Mouse (Mus musculus): ENCODE data around the gene Numbl.
A peak's percentile ranks its signal among the peaks of the same experiment; 100 is the strongest.

Numbl gene

DNA sequence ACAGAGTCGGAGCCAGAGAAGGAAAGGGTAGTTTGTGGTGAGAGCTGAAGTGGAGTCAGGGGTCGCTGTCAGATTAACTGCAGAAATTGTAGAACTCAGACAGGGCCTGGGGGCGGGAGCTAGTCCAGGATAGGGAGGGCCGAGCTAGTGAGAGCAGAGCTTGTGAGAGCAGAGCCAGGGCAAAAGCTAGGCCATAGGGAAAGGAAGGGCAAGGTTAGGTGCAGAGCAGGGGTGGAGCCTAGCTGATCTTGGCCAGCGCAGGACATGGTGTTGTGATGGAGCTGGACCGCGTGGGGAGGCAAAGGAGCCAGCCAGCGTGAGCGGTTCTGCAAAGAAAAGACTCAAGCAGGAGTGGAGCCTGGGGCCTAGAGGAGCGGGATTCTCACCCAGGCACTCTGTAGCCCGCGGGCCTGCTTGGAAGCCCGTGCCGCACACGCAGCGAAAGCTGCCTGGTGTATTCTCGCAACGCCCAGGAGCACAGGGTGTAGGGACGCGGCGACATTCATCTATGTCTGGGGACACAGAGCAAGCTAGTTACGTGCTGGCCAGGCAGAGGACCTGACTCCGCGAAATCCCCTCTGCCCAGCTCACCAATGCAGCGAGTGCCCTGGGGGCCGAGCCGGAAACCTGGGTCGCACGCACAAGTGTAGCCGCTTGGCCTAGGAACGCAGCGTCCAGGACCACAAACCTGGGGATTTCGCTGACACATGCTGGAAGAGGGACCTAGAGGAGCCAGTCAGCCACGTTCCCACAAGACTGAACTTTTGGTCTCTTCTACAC lies 68.1 kb downstream of the Numbl start:
- DNase-seq (ENCODE audit: low spot score): no peak

DNA sequence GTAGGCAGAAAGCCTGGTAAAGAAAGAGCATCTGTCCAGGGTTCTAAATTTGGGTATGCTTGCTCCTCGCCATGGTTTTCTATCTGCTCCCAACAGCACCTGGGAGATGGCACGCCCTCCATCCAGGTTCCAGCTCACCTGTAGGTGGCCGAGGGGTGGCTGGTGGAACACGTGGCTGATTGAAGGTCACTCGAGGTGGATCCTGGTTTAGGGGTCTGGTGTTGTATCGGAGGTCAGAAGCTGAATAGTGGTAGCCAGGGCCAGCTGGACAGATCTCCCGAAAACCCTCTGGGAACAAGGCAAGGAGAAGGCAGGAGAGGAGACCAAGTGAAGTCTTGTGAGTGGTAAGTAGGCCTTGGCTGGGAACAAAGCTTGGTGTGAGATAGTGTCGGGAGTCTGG lies 69.3 kb downstream of the Numbl start:
- no peak for DNase-seq (ENCODE audit: low spot score)

DNA sequence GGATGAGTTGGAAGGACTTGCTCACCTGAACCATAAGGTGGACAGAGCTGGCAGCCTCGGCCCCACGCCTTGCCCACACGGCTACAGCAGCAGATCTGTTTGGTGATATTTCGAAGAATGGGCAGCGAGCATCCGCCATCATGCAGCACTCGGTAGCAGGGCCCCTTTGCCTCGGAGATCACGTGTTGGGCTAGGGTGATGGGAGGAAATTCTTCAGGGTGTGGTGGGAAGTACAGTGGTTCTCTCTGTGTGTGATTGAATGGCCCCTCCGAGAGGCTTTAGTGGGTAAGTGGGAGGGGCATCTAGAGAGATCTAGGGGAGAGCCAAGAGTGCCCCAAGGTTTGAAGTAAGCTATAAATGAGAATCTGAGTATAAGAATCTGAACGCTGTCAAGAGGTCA lies 69.9 kb downstream of the Numbl start:
- no peak for DNase-seq (ENCODE audit: low spot score)

- no peak for DNase-seq (ENCODE audit: low spot score)
Observed at GRCm38 (mm10) chr7:27328648-27329047, 70.4 kb downstream of the Numbl start.

DNA sequence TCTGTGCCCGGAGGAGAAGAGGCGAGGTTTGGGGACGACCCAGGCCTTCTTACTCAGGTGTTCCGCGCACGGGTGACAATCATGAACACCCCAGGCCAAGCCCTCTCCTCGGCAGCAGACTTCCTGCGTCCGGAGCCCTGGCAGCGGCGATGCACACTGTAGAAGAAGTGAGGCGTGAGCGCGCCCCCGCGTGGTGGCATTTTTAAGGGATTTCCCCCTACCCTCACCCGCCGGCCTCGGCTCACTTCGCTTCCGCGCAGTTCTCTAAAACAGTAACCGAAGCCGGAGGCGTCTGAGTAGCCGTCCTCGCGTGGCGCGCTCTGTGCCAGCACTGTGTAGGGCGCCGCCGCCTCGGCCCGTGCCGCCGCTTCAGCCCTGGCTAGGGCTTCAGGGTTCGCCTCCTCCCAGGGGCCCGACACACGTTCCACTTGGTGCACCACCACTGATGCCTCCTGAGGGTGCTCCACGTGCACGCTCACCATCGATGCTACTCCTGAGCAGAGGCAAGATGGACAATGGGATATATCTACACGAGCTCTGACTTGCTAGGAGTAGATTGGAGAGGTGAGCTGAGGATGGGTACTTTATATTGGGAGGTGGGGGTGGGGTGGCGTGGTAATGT lies 71.2 kb downstream of the Numbl start:
- peak; percentile 68 for DNase-seq (ENCODE audit: low spot score)

- no peak for DNase-seq (ENCODE audit: low spot score)
Observed at GRCm38 (mm10) chr7:27329981-27330380, 71.7 kb downstream of the Numbl start.

DNA sequence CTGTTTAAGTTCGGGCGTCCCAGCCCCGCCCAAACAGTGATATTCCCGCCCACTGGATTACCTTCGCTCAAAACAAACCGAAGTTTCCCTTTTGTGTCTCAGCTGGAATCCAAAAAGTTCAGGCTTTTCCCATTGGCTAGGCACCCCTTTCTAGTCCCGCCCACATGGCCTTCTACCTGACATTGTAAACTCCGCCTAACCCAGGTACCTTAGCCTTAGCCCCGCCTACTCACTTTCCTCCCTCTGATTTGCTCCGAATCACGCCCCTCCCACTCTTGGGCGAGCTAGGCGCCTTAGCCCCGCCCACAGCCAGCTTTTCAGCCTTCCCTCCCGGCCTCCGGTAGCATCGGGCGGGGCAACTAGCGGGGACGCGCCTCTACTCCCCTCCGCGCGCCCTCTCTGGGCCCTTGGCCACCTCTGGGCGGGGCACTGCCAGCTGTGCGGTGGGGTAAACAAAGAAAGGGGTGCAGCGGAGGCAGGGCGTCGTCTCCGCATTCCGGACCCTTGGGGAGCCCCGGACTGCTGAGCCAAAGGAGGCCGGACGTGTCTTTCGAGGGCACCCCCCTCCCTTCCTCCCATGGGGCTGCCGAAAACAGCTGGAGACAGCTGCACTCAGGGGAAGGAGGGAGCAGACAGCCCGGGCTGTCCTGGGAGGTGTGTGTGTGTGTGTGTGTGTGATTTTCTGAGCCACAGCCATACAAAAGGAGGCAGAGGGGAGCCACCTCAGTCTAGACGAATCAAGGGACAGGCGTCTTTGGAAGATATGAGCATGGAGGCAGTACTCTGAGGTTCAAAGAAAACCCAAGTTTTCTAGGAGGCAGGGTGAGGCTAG lies 72.7 kb downstream of the Numbl start:
- peak; percentile 91 for DNase-seq (ENCODE audit: low spot score)

- DNase-seq (ENCODE audit: low spot score): no peak
Observed at GRCm38 (mm10) chr7:27331541-27331851, 73.3 kb downstream of the Numbl start.

Data from ovary, postnatal 10 days (tissue).